Mouse (Mus musculus) limb, embryonic 12.5 days (tissue): Measurements from ENCODE around the gene Krtap28-10. TPM values are rescaled to one million over a fixed set of nuclear protein-coding genes. Genes with fewer than 3 reads are reported as not detected.
A peak's percentile ranks its signal among the peaks of the same experiment; 100 is the strongest.

Experiments used
- ATAC-seq: fragments of 200-750 bp; cut with Nextera tagmentation; 2 replicates; pipeline ENCODE4 v1.8.0; 2017; ENCODE audit warnings: low read depth, moderate TSS enrichment; ENCODE audit not compliant: insufficient number of reproducible peaks, insufficient read depth, low FRiP score, low TSS enrichment
- H3K27ac ChIP-seq: fragments of 300-500 bp; sonication (generic); 2 replicates; pipeline ENCODE4 v1.5.1; 2016; ENCODE audit warnings: mild to moderate bottlenecking, moderate library complexity
- H3K27me3 ChIP-seq: fragments of 300-500 bp; sonication (generic); 2 replicates; pipeline ENCODE4 v1.6.1; 2016; ENCODE audit warnings: mild to moderate bottlenecking, moderate library complexity
- H3K36me3 ChIP-seq: fragments of 300-500 bp; sonication (generic); 2 replicates; pipeline ENCODE4 v1.6.1; 2016; ENCODE audit warnings: mild to moderate bottlenecking, moderate library complexity
- H3K4me1 ChIP-seq: fragments of 300-500 bp; sonication (generic); replicated peaks from 2 replicates; pipeline ENCODE4 v1.6.1; 2016
- H3K4me2 ChIP-seq: fragments of 300-500 bp; sonication (generic); 2 replicates; pipeline ENCODE4 v1.6.1; 2016; ENCODE audit warnings: mild to moderate bottlenecking, moderate library complexity
- H3K4me3 ChIP-seq: fragments of 300-500 bp; sonication (generic); replicated peaks from 2 replicates; pipeline ENCODE4 v1.5.1; 2016; ENCODE audit warnings: mild to moderate bottlenecking
- H3K9ac ChIP-seq: fragments of 300-500 bp; sonication (generic); replicated peaks from 2 replicates; pipeline ENCODE4 v1.6.1; 2016; ENCODE audit warnings: mild to moderate bottlenecking, moderate library complexity
- H3K9me3 ChIP-seq: fragments of 300-500 bp; sonication (generic); 2 replicates; pipeline ENCODE4 v1.6.1; 2016; ENCODE audit warnings: mild to moderate bottlenecking, moderate library complexity
- WGBS: fragments of 180-500 bp; shearing (Covaris S2); methylation state at CpG from one replicate; pipeline ENCODE4 v1.1.7; 2016; 5-methylcytosine and 5-hydroxymethylcytosine counted together
- polyA plus RNA-seq: library from polyadenylated mRNA; unstranded; fragments of >200 nt; fragmentation: Nextera tagmentation; extraction: Ambion mirVana; gene quantifications from 2 replicates; pipeline ENCODE4 v1.2.1, GENCODE M21; 2016

Krtap28-10 gene
- not detected in 2 replicates for polyA plus RNA-seq

DNA sequence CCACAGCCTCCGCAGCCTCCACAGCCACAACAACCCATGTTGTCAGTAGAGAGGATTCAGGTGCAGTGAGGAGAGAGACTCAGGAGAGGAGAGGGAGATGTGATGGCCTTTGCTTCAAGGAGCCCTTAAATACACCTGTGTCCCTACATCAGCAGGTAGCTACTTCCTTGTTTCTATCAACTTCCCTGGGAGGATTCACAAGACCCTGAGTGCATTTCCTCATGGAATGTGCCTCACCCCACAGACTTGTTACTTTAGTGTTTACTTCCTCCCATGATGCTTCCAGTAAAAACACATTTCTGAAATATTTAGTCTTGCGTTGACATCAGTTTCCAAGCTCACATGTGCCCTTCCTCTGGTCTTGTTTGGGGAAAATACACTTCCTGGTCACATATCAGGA lies at the start of gene Krtap28-10:
Gene Krtap28-10, minus strand, starts transcription at position 101 of the 400 bp plus-strand sequence.
- Histone ChIP-seq H3K4me1 (no peaks in the 10 kb centered on the region), H3K36me3 (no peaks in the 10 kb centered on the region), H3K4me2 (no peak within 1 kb of the TSS), H3K27me3 (peaks cover 5% of the 10 kb centered on the region; the same call in 1 of the 2 replicates), H3K9ac (no peak within 1 kb of the TSS), H3K4me3 (no peak within 1 kb of the TSS), H3K27ac (no peak within 1 kb of the TSS), H3K9me3 (no peaks in the 10 kb centered on the region)
- ATAC-seq: no peak
- WGBS: 90% methylated on average over 2 of the region's 2 CpGs

DNA sequence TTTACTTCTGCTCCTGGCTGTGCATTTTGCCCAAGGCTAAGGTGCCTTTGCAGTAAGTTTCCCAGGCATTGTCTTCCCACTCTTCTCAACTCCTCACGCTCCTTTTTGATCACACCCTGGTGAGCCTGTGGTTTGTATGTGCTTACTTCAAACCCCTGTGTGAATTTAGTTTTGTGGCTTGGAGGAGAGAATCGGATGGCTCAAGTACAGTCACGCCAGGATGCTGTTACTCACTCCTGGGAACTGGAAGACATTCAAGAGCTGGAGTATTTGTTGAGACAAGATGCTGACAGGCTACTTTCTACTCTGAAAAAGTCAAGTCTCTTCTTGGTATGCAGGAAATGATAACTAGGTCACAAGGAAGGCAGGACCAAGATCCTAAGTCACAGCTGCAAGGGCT lies 49.0 kb upstream of the Krtap28-10 start:
- ATAC-seq: no peak
- Histone ChIP-seq H3K4me1 (no peaks in the 10 kb centered on the region), H3K4me2 (no peak overlapping the region), H3K4me3 (no peak overlapping the region), H3K36me3 (no peaks in the 10 kb centered on the region), H3K9ac (no peak overlapping the region), H3K27ac (no peak overlapping the region), H3K27me3 (no peaks in the 10 kb centered on the region), H3K9me3 (0 out of 2 replicates have a peak, but pooled peaks cover 3% of the 10 kb centered on the region)
- WGBS: 70% methylated on average over 3 of the region's 3 CpGs

DNA sequence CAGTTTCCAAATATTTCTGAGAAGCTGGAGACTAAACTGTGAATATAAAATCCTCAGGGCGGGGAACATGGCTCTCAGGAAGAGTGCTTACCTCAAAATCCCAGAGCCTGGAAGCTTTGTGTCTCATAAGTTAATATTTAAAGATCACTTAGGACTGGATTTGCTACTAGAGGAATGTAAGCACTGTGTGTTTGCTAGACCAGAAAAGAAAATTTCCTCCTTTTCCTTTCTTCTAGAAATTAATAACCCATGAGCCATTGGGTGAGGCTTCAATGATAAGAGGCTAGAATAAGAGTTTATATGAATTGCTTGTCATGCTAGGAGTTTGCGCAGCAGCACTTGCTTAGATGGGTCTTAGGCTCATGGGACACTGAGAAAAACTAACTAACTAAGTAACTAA lies 42.5 kb upstream of the Krtap28-10 start:
- no peak for ATAC-seq
- no peak overlapping the region for H3K27ac ChIP-seq
- H3K9me3 ChIP-seq: no peaks in the 10 kb centered on the region
- no peaks in the 10 kb centered on the region for H3K36me3 ChIP-seq
- 95% methylated on average over 2 of the region's 2 CpGs for WGBS
- no peaks in the 10 kb centered on the region for H3K27me3 ChIP-seq
- H3K4me1 ChIP-seq: 0 out of 2 replicates have a peak, but pooled peaks cover 7% of the 10 kb centered on the region
- H3K9ac ChIP-seq: no peak overlapping the region
- H3K4me2 ChIP-seq: no peak overlapping the region
- no peak overlapping the region for H3K4me3 ChIP-seq

DNA sequence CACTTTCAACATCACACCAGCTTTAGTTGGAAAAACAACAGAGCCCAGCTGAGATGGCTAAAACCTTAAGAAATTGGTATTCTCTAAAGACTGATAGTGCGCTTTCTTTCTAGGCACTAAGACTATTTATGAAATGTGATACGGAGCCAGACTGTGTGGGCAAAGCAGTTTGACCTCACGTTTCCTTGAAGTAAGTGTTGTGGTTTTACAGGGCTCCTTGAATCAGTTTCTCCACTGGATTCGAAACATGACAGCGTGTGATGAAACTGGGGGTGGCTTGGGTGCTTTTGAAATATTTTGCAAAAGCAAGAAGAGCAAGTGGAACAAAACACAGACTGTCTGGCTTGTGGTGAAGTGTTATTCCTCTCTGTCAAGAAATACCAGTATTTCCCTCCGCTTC lies 34.7 kb upstream of the Krtap28-10 start:
- Histone ChIP-seq H3K27me3 (no peaks in the 10 kb centered on the region), H3K4me3 (no peak overlapping the region), H3K27ac (no peak overlapping the region), H3K36me3 (no peaks in the 10 kb centered on the region), H3K9ac (no peak overlapping the region), H3K9me3 (no peaks in the 10 kb centered on the region), H3K4me1 (no peaks in the 10 kb centered on the region), H3K4me2 (no peak overlapping the region)
- ATAC-seq: no peak
- 79% methylated on average over 6 of the region's 6 CpGs for WGBS

DNA sequence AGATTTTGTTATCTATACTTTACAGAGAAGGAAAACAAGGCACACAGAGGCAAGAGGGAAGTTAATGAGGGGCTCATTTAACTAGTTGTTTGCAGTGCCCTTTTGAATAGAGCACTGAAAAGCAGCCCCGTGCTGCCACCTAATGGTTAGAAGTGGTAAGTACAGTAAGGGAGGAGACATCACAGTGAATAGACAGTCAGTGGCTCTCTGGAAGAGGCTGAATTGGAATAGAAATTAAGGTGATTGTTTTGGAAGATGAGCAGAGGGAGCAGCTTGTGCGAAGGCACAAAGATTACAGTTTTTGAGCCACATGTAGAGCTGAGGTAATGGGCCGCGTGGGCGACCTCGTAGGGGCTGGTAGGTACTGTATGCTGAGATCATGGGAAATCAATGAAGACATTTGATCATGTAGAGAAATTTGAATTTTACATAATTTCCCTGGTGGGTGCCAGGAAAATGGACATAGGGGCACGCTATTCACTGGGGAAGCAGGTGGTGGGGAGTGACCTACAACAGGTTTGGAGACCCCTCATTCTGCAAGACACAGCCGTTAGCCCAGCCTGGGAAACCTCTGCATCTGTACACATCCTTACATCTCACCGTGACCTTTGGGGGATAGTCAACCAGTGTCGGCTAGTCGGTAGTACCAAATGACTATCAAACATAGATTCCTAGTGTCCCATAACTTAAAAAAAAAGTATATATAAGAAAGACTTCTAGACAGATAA lies 34.1 kb upstream of the Krtap28-10 start:
- H3K27ac ChIP-seq: no peak overlapping the region
- ATAC-seq: peak; percentile 63; the same call in 1 of the 2 replicates
- peak overlapping the region; percentile 30; the same call in 1 of the 2 replicates for H3K4me2 ChIP-seq
- WGBS: 49% methylated on average over 11 of the region's 11 CpGs
- H3K4me1 ChIP-seq: no peaks in the 10 kb centered on the region
- no peaks in the 10 kb centered on the region for H3K36me3 ChIP-seq
- no peaks in the 10 kb centered on the region for H3K9me3 ChIP-seq
- H3K4me3 ChIP-seq: no peak overlapping the region; the same call in 1 of the 2 replicates
- no peak overlapping the region for H3K9ac ChIP-seq
- no peaks in the 10 kb centered on the region for H3K27me3 ChIP-seq

DNA sequence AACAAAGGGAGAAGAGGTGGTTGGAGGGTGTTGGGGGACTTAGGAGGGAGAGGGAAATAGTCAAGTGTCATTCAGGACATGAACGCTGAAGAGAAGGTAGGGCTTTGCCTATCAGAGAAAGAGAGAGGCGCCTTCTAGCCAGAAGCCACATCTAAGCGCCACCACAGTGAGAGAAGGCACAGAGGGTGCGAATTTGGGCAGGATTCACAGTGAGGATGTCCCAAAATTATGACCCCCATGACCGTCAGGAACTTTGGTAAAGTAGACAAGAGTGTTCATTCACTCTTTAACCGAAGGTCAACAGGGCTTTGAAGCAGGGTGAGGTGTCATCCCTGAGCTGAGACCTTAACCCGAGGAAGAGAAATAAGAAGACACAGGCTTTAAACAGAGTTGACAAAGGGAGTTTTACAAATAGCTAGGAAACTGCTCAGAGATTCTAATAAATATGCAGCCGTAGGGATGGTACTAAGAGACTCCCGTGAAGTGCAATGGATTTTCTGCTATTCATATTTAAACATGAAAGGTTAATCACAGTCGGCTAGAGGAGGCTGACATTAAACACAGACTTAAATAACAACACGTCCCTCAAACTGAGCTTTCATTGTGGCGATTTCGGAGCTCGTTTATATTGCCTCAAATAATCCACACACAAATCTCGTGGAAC lies 33.4 kb upstream of the Krtap28-10 start:
- Histone ChIP-seq H3K4me2 (peak overlapping the region; percentile 30; the same call in 1 of the 2 replicates), H3K27me3 (no peaks in the 10 kb centered on the region), H3K4me3 (no peak overlapping the region; the same call in 1 of the 2 replicates), H3K9ac (no peak overlapping the region), H3K4me1 (no peaks in the 10 kb centered on the region), H3K27ac (no peak overlapping the region), H3K9me3 (no peaks in the 10 kb centered on the region), H3K36me3 (no peaks in the 10 kb centered on the region)
- WGBS: 49% methylated on average over 15 of the region's 15 CpGs
- ATAC-seq: no peak

DNA sequence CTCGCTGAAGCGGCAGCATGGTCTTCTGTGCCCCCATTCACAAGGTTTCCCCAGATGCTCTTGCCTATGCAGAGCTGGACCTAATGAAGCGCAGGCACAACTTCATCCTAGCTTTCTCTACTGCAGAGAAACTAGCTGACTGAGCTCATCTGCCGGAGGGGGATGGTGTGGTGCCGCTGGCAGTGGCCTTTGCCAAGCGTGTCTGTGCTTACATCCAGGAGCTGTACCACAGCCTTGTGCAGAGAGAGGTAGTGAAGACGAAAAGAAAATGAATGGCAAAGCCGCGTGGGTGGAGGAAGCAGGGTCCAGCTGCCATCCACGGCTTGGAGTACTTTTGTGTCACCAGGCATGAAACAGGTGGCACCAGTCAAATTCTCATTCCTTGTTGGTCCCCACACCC lies 24.9 kb upstream of the Krtap28-10 start:
- no peaks in the 10 kb centered on the region for H3K27me3 ChIP-seq
- no peaks in the 10 kb centered on the region for H3K36me3 ChIP-seq
- 85% methylated on average over 10 of the region's 10 CpGs for WGBS
- no peak overlapping the region for H3K4me3 ChIP-seq
- no peaks in the 10 kb centered on the region for H3K4me1 ChIP-seq
- H3K27ac ChIP-seq: no peak overlapping the region
- no peak overlapping the region for H3K9ac ChIP-seq
- H3K4me2 ChIP-seq: no peak overlapping the region
- H3K9me3 ChIP-seq: no peaks in the 10 kb centered on the region
- no peak for ATAC-seq

DNA sequence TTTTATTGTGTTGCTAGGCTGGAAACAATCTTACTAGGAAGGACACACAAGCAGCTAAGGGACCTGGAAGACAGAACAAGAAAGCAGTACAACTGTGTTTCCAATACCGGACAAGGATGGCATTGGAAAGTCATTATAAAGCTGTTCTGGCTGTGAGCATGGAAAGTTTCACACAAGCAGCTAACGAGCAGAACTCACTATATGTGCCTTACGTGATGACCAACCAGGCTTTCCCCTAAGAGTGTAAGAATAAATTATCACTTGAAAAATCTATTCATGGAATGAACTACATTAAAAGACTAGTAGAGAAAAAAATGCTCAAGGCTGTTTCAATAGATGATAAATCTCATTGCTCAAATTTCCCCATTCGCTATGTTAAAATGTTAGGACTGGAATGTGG lies 24.3 kb upstream of the Krtap28-10 start:
- 78% methylated on average over 4 of the region's 4 CpGs for WGBS
- no peaks in the 10 kb centered on the region for H3K4me1 ChIP-seq
- ATAC-seq: no peak

DNA sequence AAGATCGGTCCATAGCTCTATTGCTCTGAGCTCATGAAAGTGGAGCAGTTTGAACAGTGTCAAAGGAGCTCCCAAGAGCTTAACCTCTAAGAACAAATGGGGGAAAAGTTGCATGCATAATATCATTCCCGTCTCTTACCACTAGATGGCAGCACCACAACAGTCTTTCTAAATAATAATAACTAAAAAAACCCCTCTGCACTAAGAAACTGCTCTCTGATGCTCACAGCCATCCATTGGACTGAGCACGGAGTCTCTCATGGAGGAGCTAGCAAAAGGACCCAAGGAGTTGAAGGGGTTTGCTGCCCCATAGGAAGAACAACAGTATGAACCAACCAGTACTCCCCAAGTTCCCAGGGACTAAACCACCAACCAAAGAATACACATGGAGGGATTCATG lies 22.6 kb upstream of the Krtap28-10 start:
- 33% methylated on average over 3 of the region's 3 CpGs for WGBS
- no peak overlapping the region for H3K27ac ChIP-seq
- no peaks in the 10 kb centered on the region for H3K27me3 ChIP-seq
- H3K4me2 ChIP-seq: no peak overlapping the region
- no peaks in the 10 kb centered on the region for H3K4me1 ChIP-seq
- ATAC-seq: no peak
- H3K9me3 ChIP-seq: no peaks in the 10 kb centered on the region
- no peak overlapping the region for H3K9ac ChIP-seq
- no peak overlapping the region for H3K4me3 ChIP-seq
- H3K36me3 ChIP-seq: no peaks in the 10 kb centered on the region

More for the DNA sequence above, 24.3 kb upstream of the Krtap28-10 start:
- no peak overlapping the region for H3K27ac ChIP-seq
- H3K9ac ChIP-seq: no peak overlapping the region
- H3K4me2 ChIP-seq: no peak overlapping the region
- H3K36me3 ChIP-seq: no peaks in the 10 kb centered on the region
- no peaks in the 10 kb centered on the region for H3K9me3 ChIP-seq
- no peak overlapping the region for H3K4me3 ChIP-seq
- H3K27me3 ChIP-seq: no peaks in the 10 kb centered on the region

DNA sequence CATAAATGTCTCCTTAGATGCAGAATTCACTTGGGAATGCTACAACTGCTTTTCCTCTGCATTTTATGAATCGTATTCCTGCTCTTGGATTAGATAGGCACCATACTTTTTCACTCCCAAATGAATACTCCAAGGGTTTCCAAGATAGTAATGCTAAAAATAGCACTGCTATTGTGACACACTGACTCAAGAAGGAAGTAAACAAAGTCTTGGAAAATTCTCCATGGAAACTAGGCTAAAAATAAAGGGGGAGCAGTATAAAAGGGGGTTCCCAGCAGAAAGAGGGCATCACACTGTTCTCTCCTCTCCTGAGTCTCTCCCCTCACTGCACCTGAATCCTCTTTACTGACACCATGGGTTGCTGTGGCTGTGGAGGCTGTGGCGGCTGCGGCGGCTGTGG lies 18.4 kb upstream of the Krtap28-10 start, which contains the start of gene Krtap28-13:
Gene Krtap28-13, plus strand, starts transcription at position 288 of the 400 bp plus-strand sequence.
- Histone ChIP-seq H3K4me2 (no peak within 1 kb of the TSS), H3K36me3 (no peaks in the 10 kb centered on the region), H3K4me1 (no peaks in the 10 kb centered on the region), H3K9ac (no peak within 1 kb of the TSS), H3K27ac (no peak within 1 kb of the TSS), H3K27me3 (no peaks in the 10 kb centered on the region), H3K9me3 (no peaks in the 10 kb centered on the region), H3K4me3 (no peak within 1 kb of the TSS)
- ATAC-seq: no peak
- WGBS: 88% methylated on average over 4 of the region's 4 CpGs

DNA sequence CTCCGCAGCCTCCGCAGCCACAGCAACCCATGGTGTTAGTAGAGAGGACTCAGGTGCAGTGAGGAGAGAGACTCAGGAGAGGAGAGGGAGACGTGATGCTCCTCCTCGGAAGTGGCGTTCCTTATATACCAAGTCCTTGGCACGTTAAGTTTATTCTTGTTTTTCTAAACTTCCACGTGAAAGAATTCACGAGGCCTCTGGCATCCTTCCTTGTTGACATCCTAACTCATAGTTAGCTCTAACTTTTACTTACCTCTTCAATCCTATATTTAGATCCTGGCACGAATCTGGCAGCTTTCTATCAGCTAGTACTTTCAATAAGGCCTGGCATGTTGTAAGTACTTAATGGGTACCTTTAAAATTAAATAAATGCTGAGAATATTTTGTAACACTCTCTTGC lies 17.0 kb upstream of the Krtap28-10 start, which contains the start of gene A030005K14Rik:
Gene A030005K14Rik, minus strand, starts transcription at position 101 of the 400 bp plus-strand sequence.
- Histone ChIP-seq H3K9ac (no peak within 1 kb of the TSS), H3K4me3 (no peak within 1 kb of the TSS), H3K36me3 (no peaks in the 10 kb centered on the region), H3K27me3 (no peaks in the 10 kb centered on the region), H3K9me3 (no peaks in the 10 kb centered on the region), H3K27ac (no peak within 1 kb of the TSS), H3K4me1 (no peaks in the 10 kb centered on the region), H3K4me2 (no peak within 1 kb of the TSS)
- no peak for ATAC-seq
- 91% methylated on average over 9 of the region's 9 CpGs for WGBS
